Mouse (Mus musculus): Measurements from ENCODE around the gene Pradc1.
"Not testable (repeated sequence)": the region's sequence is repeated elsewhere in the genome, so short reads cannot be mapped to it uniquely, and the experiment has no call there.

Pradc1 gene

DNA sequence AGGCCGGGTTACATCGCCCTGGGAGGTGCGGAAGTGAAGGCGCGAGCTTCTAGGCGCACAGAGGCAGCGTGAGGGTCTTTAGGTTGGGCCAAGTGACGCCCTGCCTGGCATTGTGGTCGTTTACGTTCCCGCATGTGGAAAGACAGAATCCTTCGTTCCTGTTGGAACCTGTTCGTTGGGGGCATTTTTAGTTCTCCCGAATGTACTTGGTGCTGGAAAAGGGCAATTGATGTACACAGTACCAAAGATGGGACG lies 568 bp upstream of the Pradc1 start:
- in situ Hi-C loops (cut with MboI; ENCODE audit: low sequenced_read_pairs), result no loop called here

- in situ Hi-C loops (cut with MboI; ENCODE audit: low sequenced_read_pairs), result no loop called here
These were observed 790 bp downstream of the Pradc1 start, which contains the start of gene Cct7 for GRCm38 (mm10) chr6:85450697-85451663. Cct7 (plus strand) TSS chr6:85451514.

- in situ Hi-C loops (cut with MboI; ENCODE audit: low sequenced_read_pairs), result not testable (repeated sequence)
These were observed 1.6 kb downstream of the Pradc1 start for GRCm38 (mm10) chr6:85450140-85450539.

DNA sequence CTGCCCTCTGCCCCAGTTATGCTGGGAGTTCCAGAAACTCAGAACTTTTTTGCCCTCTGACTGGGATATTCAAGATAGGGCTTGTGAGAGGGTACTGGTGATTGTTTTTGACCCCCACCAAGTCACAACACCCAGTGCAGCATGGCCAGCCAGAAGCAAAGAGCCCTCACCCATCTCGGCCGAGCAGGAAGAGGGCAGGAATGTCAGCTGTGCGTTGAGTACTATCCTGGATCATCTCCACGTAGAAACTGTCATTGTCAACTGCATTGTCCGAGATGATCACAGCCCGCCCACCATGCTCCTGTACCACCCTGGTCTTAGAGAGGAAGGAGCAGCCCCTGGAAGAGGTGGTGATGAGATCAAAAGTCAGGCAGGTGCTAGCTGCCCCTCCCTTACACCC lies 4.4 kb downstream of the Pradc1 start:
- in situ Hi-C loops (cut with MboI; ENCODE audit: low sequenced_read_pairs), result no loop called here

DNA sequence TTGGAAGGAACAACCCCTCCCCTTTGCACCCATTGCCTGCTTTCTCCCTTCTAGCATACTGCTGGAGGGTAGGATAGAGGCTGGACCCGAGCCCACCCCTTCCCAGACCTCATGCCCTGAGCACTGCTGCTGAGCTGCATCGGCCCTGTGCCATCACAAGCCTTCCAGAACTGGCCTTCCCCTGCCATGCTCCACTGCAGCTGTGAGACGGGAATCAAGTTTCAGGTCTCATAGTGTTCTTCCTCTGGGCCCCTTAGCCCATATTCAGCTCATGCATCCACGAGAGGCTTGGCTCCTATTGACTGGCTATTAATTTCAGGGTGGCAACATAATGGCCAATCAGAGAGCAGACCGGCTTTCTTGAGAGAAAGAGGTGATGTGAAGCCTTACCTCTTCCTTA lies 6.5 kb downstream of the Pradc1 start:
- in situ Hi-C loops (cut with MboI; ENCODE audit: low sequenced_read_pairs), result no loop called here

GRCm38 (mm10) chr6:85444266-85444965 lies 7.4 kb downstream of the Pradc1 start:
- in situ Hi-C loops (cut with MboI; ENCODE audit: low sequenced_read_pairs), result no loop called here

DNA sequence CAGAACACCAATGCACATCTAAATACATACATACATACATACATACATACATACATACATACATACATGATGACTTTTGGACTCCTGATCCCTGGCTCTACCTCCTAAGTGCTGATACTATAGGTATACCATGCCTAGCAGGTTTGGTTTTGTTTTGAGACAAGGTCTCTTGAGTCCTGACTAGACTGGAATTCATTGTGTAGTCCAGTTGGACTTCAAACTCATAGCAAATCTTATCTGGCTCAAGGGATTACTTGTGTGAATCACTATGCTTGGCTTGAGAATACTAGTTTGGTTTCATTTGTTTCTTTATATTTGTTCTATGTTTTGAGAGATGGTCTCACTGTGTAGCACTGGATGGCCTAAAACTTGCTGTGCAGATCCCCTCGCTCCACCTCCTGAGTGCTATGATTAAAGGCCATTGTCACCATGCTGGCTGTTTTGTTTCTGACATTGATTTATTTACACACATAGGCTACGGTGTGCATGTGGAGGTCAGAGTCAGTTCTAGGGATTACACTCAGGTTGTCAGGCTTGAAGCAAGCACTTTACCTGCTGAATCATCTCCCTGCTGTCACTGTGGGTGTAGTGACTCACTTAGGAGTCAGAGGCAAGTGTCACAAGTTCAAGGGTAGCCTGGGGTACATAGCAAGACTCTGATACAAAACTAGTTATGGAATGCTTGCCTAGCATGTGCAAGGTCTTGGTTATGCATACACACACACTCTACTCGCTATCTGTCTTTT lies 8.1 kb downstream of the Pradc1 start:
- in situ Hi-C loops (cut with MboI; ENCODE audit: low sequenced_read_pairs), result no loop called here

DNA sequence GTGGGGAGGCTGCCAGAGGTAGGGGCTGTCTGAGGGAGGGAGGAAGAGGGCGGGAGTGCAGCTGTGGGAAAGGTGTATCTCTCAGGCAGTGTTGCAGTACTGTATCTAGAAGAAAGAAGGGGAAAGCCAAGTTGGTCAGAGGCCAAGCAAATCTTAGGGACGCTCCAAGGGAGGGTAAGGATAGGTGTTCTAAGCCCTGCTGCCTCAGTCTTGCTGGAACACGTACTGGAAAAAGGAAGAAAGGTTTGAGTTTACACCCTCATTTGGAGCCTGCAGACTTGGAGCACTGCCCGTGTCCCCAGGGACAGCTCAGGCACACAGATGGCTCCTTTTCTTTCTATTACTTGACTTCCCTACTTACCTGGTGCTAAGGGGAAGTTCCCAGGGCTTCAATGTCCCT lies 10.6 kb downstream of the Pradc1 start:
- in situ Hi-C loops (cut with MboI; ENCODE audit: low sequenced_read_pairs), result no loop called here

DNA sequence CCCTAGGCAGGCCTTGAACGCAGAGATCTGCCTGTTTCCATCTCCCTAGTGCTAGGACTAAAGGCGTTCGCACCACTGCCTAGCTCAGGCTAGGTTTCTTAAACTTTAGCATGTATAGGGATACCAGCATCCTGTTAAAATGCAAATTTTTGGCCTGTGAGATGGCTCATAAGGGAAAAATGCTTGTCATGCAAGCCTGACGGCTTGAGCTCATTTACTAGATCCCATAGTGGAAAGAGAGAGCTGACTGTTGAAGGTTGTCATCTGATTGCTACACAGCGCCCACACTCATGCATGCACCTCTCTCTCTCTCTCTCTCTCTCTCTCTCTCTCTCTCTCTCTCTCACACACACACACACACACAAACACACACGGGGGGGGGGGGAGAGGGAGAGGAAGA lies 15.1 kb downstream of the Pradc1 start:
- in situ Hi-C loops (cut with MboI; ENCODE audit: low sequenced_read_pairs), result no loop called here

GRCm38 (mm10) chr6:85436204-85436603 lies 15.6 kb downstream of the Pradc1 start:
- in situ Hi-C loops (cut with MboI; ENCODE audit: low sequenced_read_pairs), result no loop called here

DNA sequence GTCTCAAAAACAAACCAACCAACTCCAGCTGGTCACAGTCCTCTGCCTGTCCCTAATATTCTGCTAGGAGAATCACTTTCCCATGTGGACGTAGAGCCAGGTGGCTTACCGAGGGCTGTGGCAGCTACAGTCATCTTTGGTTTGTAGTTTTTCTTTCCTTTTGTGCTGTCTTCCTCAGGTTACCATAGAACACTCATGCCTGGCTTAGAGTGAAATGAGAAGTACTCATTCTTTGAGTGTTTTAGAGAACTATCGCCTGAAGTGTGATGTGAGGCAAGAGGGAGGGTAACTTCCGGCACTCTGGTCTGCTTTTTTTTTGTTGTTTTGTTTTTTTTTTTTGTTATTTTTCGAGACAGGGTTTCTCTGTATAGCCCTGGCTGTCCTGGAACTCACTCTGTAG lies 17.9 kb downstream of the Pradc1 start:
- in situ Hi-C loops (cut with MboI; ENCODE audit: low sequenced_read_pairs), result no loop called here

GRCm38 (mm10) chr6:85431842-85432431 lies 19.8 kb downstream of the Pradc1 start, which contains the start of gene Smyd5:
Smyd5 (plus strand) TSS chr6:85431989.
- in situ Hi-C loops (cut with MboI; ENCODE audit: low sequenced_read_pairs), result no loop called here

GRCm38 (mm10) chr6:85431274-85431841 lies 20.4 kb downstream of the Pradc1 start:
- in situ Hi-C loops (cut with MboI; ENCODE audit: low sequenced_read_pairs), result no loop called here

GRCm38 (mm10) chr6:85423836-85424379 lies 27.9 kb downstream of the Pradc1 start, which contains the start of gene Noto:
Noto (plus strand) TSS chr6:85423886.
- in situ Hi-C loops (cut with MboI; ENCODE audit: low sequenced_read_pairs), result no loop called here

- in situ Hi-C loops (cut with MboI; ENCODE audit: low sequenced_read_pairs), result no loop called here
These were observed 32.6 kb downstream of the Pradc1 start for GRCm38 (mm10) chr6:85419150-85419549.

DNA sequence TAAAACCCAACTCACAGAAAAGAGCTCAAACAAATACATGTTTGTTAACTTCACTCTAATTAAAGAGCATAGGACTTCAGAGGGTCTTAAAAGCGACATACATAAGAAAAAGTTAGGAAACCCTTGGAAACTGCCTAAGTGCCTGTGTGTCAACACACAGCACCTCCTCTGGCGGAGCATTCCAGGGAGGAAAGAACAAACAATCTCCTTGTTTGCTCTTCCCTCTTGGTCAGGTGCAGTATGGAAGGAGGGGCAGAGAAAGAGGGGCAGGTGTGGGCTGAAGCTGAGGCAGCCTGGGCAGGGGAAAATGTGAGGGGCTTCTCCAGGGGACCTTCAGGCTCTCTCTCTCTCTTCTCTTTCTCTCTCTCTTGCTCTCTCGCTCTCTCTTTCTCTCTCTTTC lies 35.9 kb downstream of the Pradc1 start:
- in situ Hi-C loops (cut with MboI; ENCODE audit: low sequenced_read_pairs), result no loop called here

GRCm38 (mm10) chr6:85410771-85411273 lies 40.9 kb downstream of the Pradc1 start:
- in situ Hi-C loops (cut with MboI; ENCODE audit: low sequenced_read_pairs), result no loop called here

- in situ Hi-C loops (cut with MboI; ENCODE audit: low sequenced_read_pairs), result loop anchor here (10.0 kb wide), 1 partner anchor 244 kb away; no protein-coding TSS in a partner anchor
These were observed 42.8 kb downstream of the Pradc1 start for GRCm38 (mm10) chr6:85409003-85409402.

GRCm38 (mm10) chr6:85403039-85403438 lies 48.7 kb downstream of the Pradc1 start:
- in situ Hi-C loops (cut with MboI; ENCODE audit: low sequenced_read_pairs), result loop anchor here (10.0 kb wide), 1 partner anchor 238 kb away; no protein-coding TSS in a partner anchor

DNA sequence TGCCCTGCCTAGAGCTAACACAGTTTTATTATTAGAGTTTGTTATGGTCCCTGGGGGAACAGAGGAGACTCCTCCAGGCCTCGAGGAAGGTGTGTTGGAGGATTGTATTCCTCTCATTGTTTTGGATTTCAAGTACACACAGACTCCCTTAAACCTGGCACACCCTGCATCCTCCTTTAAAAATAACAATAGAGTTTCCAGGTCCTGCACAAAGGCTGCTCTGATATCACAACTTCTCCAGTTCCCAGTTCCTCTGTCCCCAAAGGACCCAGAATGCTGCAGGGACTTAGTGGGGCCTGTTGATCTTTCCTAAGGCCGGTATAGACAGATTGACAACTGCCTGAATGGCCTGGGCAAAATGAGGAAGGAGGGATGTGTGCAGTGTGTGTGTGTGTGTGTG lies 49.2 kb downstream of the Pradc1 start:
- in situ Hi-C loops (cut with MboI; ENCODE audit: low sequenced_read_pairs), result loop anchor here (10.0 kb wide), 1 partner anchor 238 kb away; no protein-coding TSS in a partner anchor
